Mouse (Mus musculus) erythroblast, adult 5-6 weeks (primary cell): Measurements from ENCODE around the gene Hoxa4. TPM values are rescaled to one million over a fixed set of nuclear protein-coding genes. Genes with fewer than 3 reads are reported as not detected.

Experiments used
- ATAC-seq: replicated peaks from 2 replicates; pipeline ENCODE4 v1.8.0; 2016; ENCODE audit warnings: moderate number of reproducible peaks, mild to moderate bottlenecking, moderate TSS enrichment, inconsistent platforms; ENCODE audit not compliant: poor library complexity, low FRiP score, severe bottlenecking
- total RNA-seq, 2 experiments: library from RNA; stranded (forward) in 1 of 2; stranded (reverse) in 1 of 2; fragments of 150-400 nt in 1 of 2; fragments of 200-764, 138-1000 nt in 1 of 2; gene quantifications; 2 replicates each; pipeline versions ENCODE4 v1.2.3 to v1.2.4; 2015 to 2017; ENCODE audit warnings: low replicate concordance in 2 of 2

Hoxa4 gene
- total RNA-seq, 2 experiments from 2014 or later: 0.34 TPM; not detected in 1

- ATAC-seq: no peak
Measured at GRCm38 (mm10) chr6:52159164-52159761, 32.3 kb downstream of the Hoxa4 start.

GRCm38 (mm10) chr6:52158276-52159051, 33.1 kb downstream of the Hoxa4 start, which contains the start of gene Hoxa1:
Gene Hoxa1 (minus strand): TSS chr6:52158317.
- ATAC-seq: no peak

GRCm38 (mm10) chr6:52157466-52158275, 33.9 kb downstream of the Hoxa4 start:
- ATAC-seq: no peak

GRCm38 (mm10) chr6:52156551-52157200, 34.9 kb downstream of the Hoxa4 start:
- no peak for ATAC-seq

- ATAC-seq: no peak
Measured at GRCm38 (mm10) chr6:52155471-52155870, 36.1 kb downstream of the Hoxa4 start.

- ATAC-seq: no peak
Measured at GRCm38 (mm10) chr6:52154044-52154443, 37.5 kb downstream of the Hoxa4 start.

- ATAC-seq: no peak
Measured at GRCm38 (mm10) chr6:52153270-52153669, 38.3 kb downstream of the Hoxa4 start.

- no peak for ATAC-seq
Measured at GRCm38 (mm10) chr6:52152226-52153193, 39.0 kb downstream of the Hoxa4 start.

GRCm38 (mm10) chr6:52151571-52151970, 40.0 kb downstream of the Hoxa4 start:
- ATAC-seq: no peak

- ATAC-seq: no peak
Measured at GRCm38 (mm10) chr6:52150401-52150966, 41.1 kb downstream of the Hoxa4 start.

Other genes starting within 250 kb of the Hoxa4 start
- gene Skap2, start 179.2 kb downstream of the Hoxa4 start, total RNA-seq (2015; ENCODE audit: low replicate concordance): 34.8 and 68.1 TPM in 2 replicates
- 37.2 and 38.3 TPM in 2 replicates for gene Skap2, start 179.2 kb downstream of the Hoxa4 start, total RNA-seq (2017; ENCODE audit: low replicate concordance)
- gene Hoxa1, start 33.4 kb downstream of the Hoxa4 start, total RNA-seq (2015; ENCODE audit: low replicate concordance): not detected in 2 replicates
- not detected in 2 replicates for gene Hoxa1, start 33.4 kb downstream of the Hoxa4 start, total RNA-seq (2017; ENCODE audit: low replicate concordance)
- gene Hoxa2, start 26.9 kb downstream of the Hoxa4 start, total RNA-seq (2015; ENCODE audit: low replicate concordance): not detected in 2 replicates
- gene Hoxa2, start 26.9 kb downstream of the Hoxa4 start, total RNA-seq (2017; ENCODE audit: low replicate concordance): not detected in 2 replicates
- not detected in 2 replicates for gene 5730596B20Rik, start 14.3 kb downstream of the Hoxa4 start, total RNA-seq (2015; ENCODE audit: low replicate concordance)
- gene 5730596B20Rik, start 14.3 kb downstream of the Hoxa4 start, total RNA-seq (2017; ENCODE audit: low replicate concordance): not detected in 2 replicates
- gene Hoxa5, start 12.8 kb upstream of the Hoxa4 start, total RNA-seq (2015; ENCODE audit: low replicate concordance): not detected in 2 replicates
- gene Hoxa5, start 12.8 kb upstream of the Hoxa4 start, total RNA-seq (2017; ENCODE audit: low replicate concordance): 0.17 and 0.56 TPM in 2 replicates
- gene Hoxa6, start 17.0 kb upstream of the Hoxa4 start, total RNA-seq (2015; ENCODE audit: low replicate concordance): not detected in 2 replicates
- not detected in 2 replicates for gene Hoxa6, start 17.0 kb upstream of the Hoxa4 start, total RNA-seq (2017; ENCODE audit: low replicate concordance)
- gene Hoxa3, start 21.6 kb upstream of the Hoxa4 start, total RNA-seq (2015; ENCODE audit: low replicate concordance): not detected in 2 replicates
- gene Hoxa3, start 21.6 kb upstream of the Hoxa4 start, total RNA-seq (2017; ENCODE audit: low replicate concordance): not detected in 2 replicates
- not detected in 2 replicates for gene Gm28308, start 21.6 kb upstream of the Hoxa4 start, total RNA-seq (2015; ENCODE audit: low replicate concordance)
- gene Gm28308, start 21.6 kb upstream of the Hoxa4 start, total RNA-seq (2017; ENCODE audit: low replicate concordance): not detected in 2 replicates
- gene Hoxa7, start 30.1 kb upstream of the Hoxa4 start, total RNA-seq (2015; ENCODE audit: low replicate concordance): 0.77 and 2.5 TPM in 2 replicates
- gene Hoxa7, start 30.1 kb upstream of the Hoxa4 start, total RNA-seq (2017; ENCODE audit: low replicate concordance): 1.3 and 2.1 TPM in 2 replicates
- gene Hoxa9, start 39.3 kb upstream of the Hoxa4 start, total RNA-seq (2015; ENCODE audit: low replicate concordance): 3.3 TPM in 1 of 2 replicates, not detected in the other
- gene Hoxa9, start 39.3 kb upstream of the Hoxa4 start, total RNA-seq (2017; ENCODE audit: low replicate concordance): 2.5 and 4.0 TPM in 2 replicates
- not detected in 2 replicates for gene Hoxa10, start 49.1 kb upstream of the Hoxa4 start, total RNA-seq (2015; ENCODE audit: low replicate concordance)
- not detected in 2 replicates for gene Hoxa10, start 49.1 kb upstream of the Hoxa4 start, total RNA-seq (2017; ENCODE audit: low replicate concordance)
- not detected in 2 replicates for gene Hoxa11, start 54.1 kb upstream of the Hoxa4 start, total RNA-seq (2015; ENCODE audit: low replicate concordance)
- gene Hoxa11, start 54.1 kb upstream of the Hoxa4 start, total RNA-seq (2017; ENCODE audit: low replicate concordance): not detected in 2 replicates
- not detected in 2 replicates for gene Hoxa13, start 69.1 kb upstream of the Hoxa4 start, total RNA-seq (2015; ENCODE audit: low replicate concordance)
- not detected in 2 replicates for gene Hoxa13, start 69.1 kb upstream of the Hoxa4 start, total RNA-seq (2017; ENCODE audit: low replicate concordance)
- not detected in 2 replicates for gene Evx1, start 121.7 kb upstream of the Hoxa4 start, total RNA-seq (2015; ENCODE audit: low replicate concordance)
- gene Evx1, start 121.7 kb upstream of the Hoxa4 start, total RNA-seq (2017; ENCODE audit: low replicate concordance): not detected in 2 replicates